Mouse (Mus musculus): ENCODE results near the gene Bptf. TPM values are rescaled to one million over a fixed set of nuclear protein-coding genes. Genes with fewer than 3 reads are reported as not detected.
"Not testable (repeated sequence)": the region's sequence is repeated elsewhere in the genome, so short reads cannot be mapped to it uniquely, and the experiment has no call there.

Gene Bptf
- polyA plus RNA-seq, 1 experiment from 2014 or later = 54.9 TPM

DNA sequence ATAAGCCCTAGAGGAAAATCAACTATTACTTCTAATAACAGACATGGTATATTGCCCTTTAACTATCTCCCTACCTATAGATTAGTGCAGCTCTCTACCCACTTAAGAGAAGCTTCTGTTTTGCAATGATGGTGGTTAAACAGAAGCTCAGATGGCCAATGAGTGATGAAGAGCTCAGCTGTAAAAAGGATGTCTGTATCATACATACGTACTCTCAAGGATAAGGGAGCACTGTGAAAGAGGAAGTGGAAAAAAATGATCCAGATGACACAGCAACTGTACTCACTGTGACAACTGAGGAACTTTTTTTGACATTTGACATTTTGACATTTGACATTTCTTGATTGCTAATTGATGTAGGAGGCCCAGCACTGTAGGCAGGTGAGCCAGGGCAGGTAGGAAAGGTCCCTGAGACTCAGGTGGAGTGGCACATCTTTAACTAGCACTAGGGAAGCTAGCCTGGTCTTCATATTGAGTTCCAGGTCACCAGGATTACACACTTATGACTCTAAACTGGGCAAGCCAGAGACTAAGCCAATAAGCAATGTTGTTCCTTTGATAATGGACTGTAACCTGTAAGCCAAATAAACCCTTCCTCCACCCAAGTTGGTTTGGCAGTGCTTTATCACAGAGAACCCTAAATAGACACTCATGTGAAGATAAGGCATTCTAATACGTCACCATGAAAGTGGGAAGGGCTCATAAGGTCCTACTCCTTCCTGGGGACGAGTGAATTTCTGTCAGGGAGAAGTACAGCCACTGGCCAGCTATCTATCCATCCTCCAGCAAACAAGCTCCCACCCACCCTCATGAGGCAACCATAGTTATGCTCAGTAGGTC, 137.5 kb downstream of the Bptf start:
- DNase-seq (ENCODE audit: low spot score) = no peak

DNA sequence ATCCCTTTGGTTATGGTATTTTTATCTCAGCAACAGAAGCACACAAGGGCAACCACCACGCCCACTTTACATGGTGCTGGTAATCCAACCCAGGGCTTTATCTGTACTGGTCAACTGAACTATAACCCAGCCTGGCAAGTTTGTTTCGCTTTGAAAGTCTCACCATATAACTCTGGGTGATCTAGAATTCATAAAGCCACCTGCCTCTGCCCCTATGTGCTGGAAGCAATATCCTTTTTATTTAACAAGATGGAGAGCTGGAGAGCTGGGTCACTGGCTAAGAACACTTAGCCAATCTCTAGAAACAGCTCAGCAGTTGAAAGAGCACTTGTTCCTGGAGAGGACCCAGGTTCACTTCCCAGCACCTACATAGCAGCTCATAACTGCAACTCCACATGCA, 144.5 kb downstream of the Bptf start:
- no peak for DNase-seq (ENCODE audit: low spot score)

DNA sequence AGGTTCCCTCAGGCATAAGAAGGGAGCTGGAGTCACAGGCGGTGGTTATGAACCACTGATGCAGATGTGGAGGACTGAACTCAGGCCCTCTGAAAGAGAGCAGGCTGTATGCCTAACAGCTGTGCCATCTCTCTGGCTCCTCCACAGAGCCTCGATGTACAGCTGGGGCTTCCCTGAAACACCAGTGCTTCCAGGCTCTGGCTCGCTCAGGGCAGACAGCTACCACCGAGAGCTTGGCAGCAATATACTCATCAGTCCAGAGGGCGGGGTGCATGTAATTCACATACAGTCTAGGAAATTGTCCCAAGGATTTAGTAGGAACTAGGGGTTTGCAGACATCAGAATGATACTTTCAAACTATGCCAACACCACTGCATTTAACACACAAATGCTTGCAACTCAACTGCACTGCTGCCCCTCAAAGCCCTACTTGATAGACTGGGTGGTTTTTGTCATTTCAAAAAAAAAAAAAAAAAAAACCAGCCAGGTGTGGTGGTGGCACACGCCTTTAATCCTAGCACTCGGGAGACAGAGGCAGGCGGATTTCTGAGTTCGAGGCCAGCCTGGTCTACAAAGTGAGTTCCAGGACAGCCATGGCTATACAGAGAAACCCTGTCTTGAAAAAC, 145.8 kb downstream of the Bptf start:
- not testable (repeated sequence) for DNase-seq (ENCODE audit: low spot score)

Other genes with a start within 250 kb of the Bptf start
- gene Smurf2, start 211.4 kb downstream of the Bptf start, polyA plus RNA-seq (2015; fragmentation: Nextera tagmentation; extraction: Ambion mirVana) = 7.3 and 8.7 TPM in 2 replicates
- 427 and 439 TPM in 2 replicates for gene Kpna2, start 132.6 kb downstream of the Bptf start, polyA plus RNA-seq (2015; fragmentation: Nextera tagmentation; extraction: Ambion mirVana)
- gene 1810010H24Rik, start 106.4 kb downstream of the Bptf start, polyA plus RNA-seq (2015; fragmentation: Nextera tagmentation; extraction: Ambion mirVana) = 2.2 and 2.8 TPM in 2 replicates
- gene Nol11, start 57.3 kb upstream of the Bptf start, polyA plus RNA-seq (2015; fragmentation: Nextera tagmentation; extraction: Ambion mirVana) = 41.5 and 46.1 TPM in 2 replicates